Mouse (Mus musculus): ENCODE data around the gene Dab1. TPM values are rescaled to one million over a fixed set of nuclear protein-coding genes. Genes with fewer than 3 reads are reported as not detected.

The Dab1 gene
- total and polyA plus RNA-seq, 2 experiments from 2014 or later = 47.9 to 109 TPM

GRCm38 (mm10) chr4:104326221-104326620 lies 707.1 kb downstream of the Dab1 start:
- ATAC-seq (ENCODE audit: low FRiP score) (no peak), DNase-seq (ENCODE audit: low spot score) (peak; percentile 21)
- Histone ChIP-seq H3K27ac (ENCODE audit: low read depth, low read length) (no peak overlapping the region), H3K9me3 (ENCODE audit: low read length) (no peaks in the 10 kb centered on the region), H3K4me3 (ENCODE audit: low read depth, low read length) (no peak overlapping the region), H3K27me3 (ENCODE audit: insufficient read depth, low read length) (no peaks in the 10 kb centered on the region), H3K9ac (replicated peaks; ENCODE audit: low read length, poor library complexity, severe bottlenecking) (no peak overlapping the region), H3K36me3 (ENCODE audit: insufficient read depth, low read length) (no peaks in the 10 kb centered on the region), H3K4me1 (ENCODE audit: insufficient read depth, low read length) (no peaks in the 10 kb centered on the region), H3K4me2 (ENCODE audit: low read depth, low read length, poor library complexity, severe bottlenecking) (no peak overlapping the region)
- no peak for TF ChIP-seq CTCF (IDR thresholded peaks at IDR 0.05)
- WGBS = 43% methylated on average over 5 of the region's 5 CpGs

DNA sequence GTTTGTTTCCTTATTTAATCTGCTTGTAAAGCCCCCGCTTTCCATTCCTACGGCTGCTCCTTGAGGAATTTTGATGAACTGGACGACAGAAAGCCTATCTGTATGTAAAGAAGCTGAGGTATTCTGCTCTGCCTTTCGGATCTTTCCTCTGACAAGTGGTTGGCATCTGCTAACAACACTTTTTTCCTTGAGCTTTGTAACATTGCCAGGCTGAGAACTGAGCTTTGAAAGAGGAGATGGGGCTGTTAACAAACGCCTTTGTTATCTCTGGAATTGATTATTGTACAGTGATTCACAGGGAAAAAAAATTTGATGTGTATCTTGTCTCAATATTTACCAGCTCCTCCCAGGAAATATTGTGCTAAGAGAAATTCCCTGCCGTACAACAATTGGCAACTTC lies 712.7 kb downstream of the Dab1 start:
- H3K4me1 ChIP-seq (ENCODE audit: insufficient read depth, low read length) = no peaks in the 10 kb centered on the region; the same call in 1 of the 2 replicates
- no peak overlapping the region for H3K4me2 ChIP-seq (ENCODE audit: low read depth, low read length, poor library complexity, severe bottlenecking)
- no peak for DNase-seq (ENCODE audit: low spot score)
- H3K36me3 ChIP-seq (ENCODE audit: insufficient read depth, low read length) = no peaks in the 10 kb centered on the region
- no peak for TF ChIP-seq CTCF (IDR thresholded peaks at IDR 0.05)
- 41% methylated on average over 6 of the region's 6 CpGs for WGBS
- no peaks in the 10 kb centered on the region for H3K27me3 ChIP-seq (ENCODE audit: insufficient read depth, low read length)
- H3K9ac ChIP-seq (replicated peaks; ENCODE audit: low read length, poor library complexity, severe bottlenecking) = no peak overlapping the region
- H3K27ac ChIP-seq (ENCODE audit: low read depth, low read length) = no peak overlapping the region
- ATAC-seq (ENCODE audit: low FRiP score) = no peak
- H3K4me3 ChIP-seq (ENCODE audit: low read depth, low read length) = no peak overlapping the region
- no peaks in the 10 kb centered on the region for H3K9me3 ChIP-seq (ENCODE audit: low read length)

DNA sequence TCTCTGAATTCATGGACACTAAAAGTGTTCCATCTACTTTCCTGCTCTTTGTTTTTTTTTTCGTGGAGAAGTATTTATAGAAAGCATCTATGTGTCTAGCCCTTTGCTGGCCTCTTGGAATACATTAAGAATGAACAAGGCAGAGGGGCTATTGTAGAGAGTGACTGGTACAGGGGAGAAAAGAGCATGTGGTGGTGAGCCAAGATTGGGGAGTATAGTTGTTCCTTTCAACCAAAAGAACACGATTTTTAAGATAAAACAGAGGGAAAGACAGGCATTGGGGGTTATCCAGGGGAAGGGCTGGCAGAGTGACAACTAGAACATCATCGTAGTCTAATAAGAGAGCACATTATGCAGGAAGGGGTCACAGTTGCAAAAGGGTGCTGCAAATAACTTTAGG lies 713.2 kb downstream of the Dab1 start:
- 37% methylated on average over 3 of the region's 3 CpGs for WGBS

DNA sequence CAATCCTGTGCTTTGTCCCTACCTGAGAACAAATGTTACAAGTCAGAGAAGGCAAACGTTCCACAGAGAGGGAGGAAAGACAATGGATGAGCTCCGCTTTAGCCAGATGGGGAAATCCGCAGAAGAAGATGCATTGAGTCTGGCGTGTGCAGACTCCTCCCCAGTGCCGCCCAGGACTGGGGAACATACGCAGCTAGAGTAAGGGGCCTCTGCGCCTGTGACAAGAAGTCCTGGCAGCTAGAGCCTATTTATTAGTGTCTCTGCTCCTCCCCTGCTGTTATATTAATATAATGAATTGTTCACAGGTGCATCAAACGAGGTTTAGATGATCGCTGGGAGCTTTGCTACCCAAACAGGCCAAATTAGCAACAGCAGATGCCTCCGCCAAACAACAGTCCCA lies 718.1 kb downstream of the Dab1 start:
- TF ChIP-seq CTCF (IDR thresholded peaks at IDR 0.05) = no peak
- H3K27ac ChIP-seq (ENCODE audit: low read depth, low read length) = no peak overlapping the region
- no peak for ATAC-seq (ENCODE audit: low FRiP score)
- no peaks in the 10 kb centered on the region for H3K27me3 ChIP-seq (ENCODE audit: insufficient read depth, low read length)
- 79% methylated on average over 10 of the region's 10 CpGs for WGBS
- no peak overlapping the region for H3K4me2 ChIP-seq (ENCODE audit: low read depth, low read length, poor library complexity, severe bottlenecking)
- no peaks in the 10 kb centered on the region for H3K4me1 ChIP-seq (ENCODE audit: insufficient read depth, low read length)
- H3K36me3 ChIP-seq (ENCODE audit: insufficient read depth, low read length) = no peaks in the 10 kb centered on the region
- no peaks in the 10 kb centered on the region for H3K9me3 ChIP-seq (ENCODE audit: low read length)
- H3K4me3 ChIP-seq (ENCODE audit: low read depth, low read length) = no peak overlapping the region
- H3K9ac ChIP-seq (replicated peaks; ENCODE audit: low read length, poor library complexity, severe bottlenecking) = no peak overlapping the region
- DNase-seq (ENCODE audit: low spot score) = no peak

More for the DNA sequence above, 713.2 kb downstream of the Dab1 start:
- Histone ChIP-seq H3K4me3 (ENCODE audit: low read depth, low read length) (no peak overlapping the region), H3K27ac (ENCODE audit: low read depth, low read length) (no peak overlapping the region), H3K4me2 (ENCODE audit: low read depth, low read length, poor library complexity, severe bottlenecking) (no peak overlapping the region), H3K36me3 (ENCODE audit: insufficient read depth, low read length) (no peaks in the 10 kb centered on the region), H3K4me1 (ENCODE audit: insufficient read depth, low read length) (no peaks in the 10 kb centered on the region; the same call in 1 of the 2 replicates), H3K27me3 (ENCODE audit: insufficient read depth, low read length) (no peaks in the 10 kb centered on the region), H3K9ac (replicated peaks; ENCODE audit: low read length, poor library complexity, severe bottlenecking) (no peak overlapping the region), H3K9me3 (ENCODE audit: low read length) (no peaks in the 10 kb centered on the region)
- ATAC-seq (ENCODE audit: low FRiP score) (no peak), DNase-seq (ENCODE audit: low spot score) (no peak)
- no peak for TF ChIP-seq CTCF (IDR thresholded peaks at IDR 0.05)

- Histone ChIP-seq H3K4me3 (ENCODE audit: low read depth, low read length) (no peak overlapping the region), H3K4me2 (ENCODE audit: low read depth, low read length, poor library complexity, severe bottlenecking) (no peak overlapping the region), H3K27me3 (ENCODE audit: insufficient read depth, low read length) (no peaks in the 10 kb centered on the region), H3K9ac (replicated peaks; ENCODE audit: low read length, poor library complexity, severe bottlenecking) (no peak overlapping the region), H3K27ac (ENCODE audit: low read depth, low read length) (no peak overlapping the region), H3K9me3 (ENCODE audit: low read length) (no peaks in the 10 kb centered on the region), H3K4me1 (ENCODE audit: insufficient read depth, low read length) (no peaks in the 10 kb centered on the region), H3K36me3 (ENCODE audit: insufficient read depth, low read length) (no peaks in the 10 kb centered on the region)
- no peak for TF ChIP-seq CTCF (IDR thresholded peaks at IDR 0.05)
- 93% methylated on average over 2 of the region's 2 CpGs for WGBS
- DNase-seq (ENCODE audit: low spot score) (no peak), ATAC-seq (ENCODE audit: low FRiP score) (no peak)
These were observed 719.2 kb downstream of the Dab1 start for GRCm38 (mm10) chr4:104338382-104338781.

DNA sequence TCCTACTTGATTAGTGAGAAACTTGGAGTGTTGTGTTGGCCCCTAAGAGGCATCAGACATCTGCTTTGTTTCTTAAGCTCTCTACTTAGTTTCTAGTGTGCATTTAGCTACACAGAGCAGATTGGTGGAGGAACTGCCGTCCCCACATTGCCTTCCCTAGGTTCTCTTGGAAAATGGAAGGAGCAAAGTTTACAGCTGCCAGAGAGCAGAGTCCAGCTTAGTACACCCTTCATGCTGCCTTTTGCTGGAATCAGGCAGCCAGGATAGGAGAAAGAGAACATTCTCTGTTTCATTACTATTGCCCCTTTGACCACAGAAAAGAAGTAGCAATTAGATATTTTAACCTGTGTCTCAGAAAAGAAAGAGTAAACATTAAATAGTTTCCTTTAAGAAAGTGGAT lies 742.2 kb downstream of the Dab1 start:
- no peak for ATAC-seq (ENCODE audit: low FRiP score)

More for the DNA sequence above, 742.2 kb downstream of the Dab1 start:
- Histone ChIP-seq H3K4me2 (ENCODE audit: low read depth, low read length, poor library complexity, severe bottlenecking) (no peak overlapping the region), H3K4me1 (ENCODE audit: insufficient read depth, low read length) (no peaks in the 10 kb centered on the region), H3K36me3 (ENCODE audit: insufficient read depth, low read length) (no peaks in the 10 kb centered on the region), H3K27ac (ENCODE audit: low read depth, low read length) (no peak overlapping the region), H3K9me3 (ENCODE audit: low read length) (no peaks in the 10 kb centered on the region), H3K4me3 (ENCODE audit: low read depth, low read length) (no peak overlapping the region), H3K27me3 (ENCODE audit: insufficient read depth, low read length) (no peaks in the 10 kb centered on the region), H3K9ac (replicated peaks; ENCODE audit: low read length, poor library complexity, severe bottlenecking) (no peak overlapping the region)
- TF ChIP-seq CTCF (IDR thresholded peaks at IDR 0.05) = no peak
- 58% methylated on average over 1 of the region's 1 CpGs for WGBS
- DNase-seq (ENCODE audit: low spot score) = no peak
